Mouse (Mus musculus) C2C12 (cell line): ENCODE measurements around the gene 9130409I23Rik. TPM values are rescaled to one million over a fixed set of nuclear protein-coding genes. Genes with fewer than 3 reads are reported as not detected.

Source experiments
- H3K27me3 ChIP-seq: one replicate; pipeline ENCODE4 v1.6.1; 2011; ENCODE audit not compliant: control insufficient read depth, insufficient read depth, insufficient read length
- H3K36me3 ChIP-seq: one replicate; pipeline ENCODE4 v1.6.1; 2011; ENCODE audit not compliant: control insufficient read depth, insufficient read depth
- H3K4me3 ChIP-seq: one replicate; pipeline ENCODE4 v1.5.1; 2011; ENCODE audit warnings: mild to moderate bottlenecking, control low read depth; ENCODE audit not compliant: poor library complexity, insufficient read depth, severe bottlenecking
- H3K79me2 ChIP-seq: one replicate; pipeline ENCODE4 v1.6.1; 2011; ENCODE audit not compliant: control insufficient read depth, insufficient read depth
- H3K79me3 ChIP-seq: one replicate; pipeline ENCODE4 v1.6.1; 2011; ENCODE audit warnings: low read depth, control low read depth
- H3ac ChIP-seq: one replicate; pipeline ENCODE3; 2011; ENCODE audit warnings: low read depth; ENCODE audit not compliant: control insufficient read depth, insufficient read length
- CEBPB ChIP-seq: IDR thresholded peaks from one replicate; pipeline ENCODE4 v1.6.1; 2011; ENCODE audit warnings: low read depth, mild to moderate bottlenecking, control low read depth, moderate library complexity
- CTCF ChIP-seq: IDR thresholded peaks from one replicate; pipeline ENCODE4 v1.5.1; 2011; ENCODE audit not compliant: control insufficient read depth, insufficient read depth, insufficient read length
- FOSL1 ChIP-seq: IDR thresholded peaks from one replicate; pipeline ENCODE4 v1.8.0; 2011; ENCODE audit warnings: mild to moderate bottlenecking, low read length; ENCODE audit not compliant: poor library complexity, insufficient read depth, severe bottlenecking
- MAX ChIP-seq: IDR thresholded peaks from one replicate; pipeline ENCODE4 v1.6.1; 2011; ENCODE audit warnings: mild to moderate bottlenecking, control low read depth
- MYOD1 ChIP-seq: IDR thresholded peaks from one replicate; pipeline ENCODE4 v1.6.1; 2011; ENCODE audit warnings: low read depth; ENCODE audit not compliant: control insufficient read depth, insufficient read length
- MYOG ChIP-seq: IDR thresholded peaks from one replicate; pipeline ENCODE4 v1.6.1; 2011; ENCODE audit not compliant: control insufficient read depth, insufficient read length; ENCODE audit errors: extremely low read depth
- USF1 ChIP-seq: IDR thresholded peaks from one replicate; pipeline ENCODE4 v1.6.1; 2011; ENCODE audit warnings: low read depth, mild to moderate bottlenecking, control low read depth, moderate library complexity
- polyA plus RNA-seq: library from polyadenylated mRNA; unstranded; fragments of >200 nt; fragmentation: generic; extraction: Trizol; gene quantifications from one replicate; pipeline ENCODE4 v1.2.1, GENCODE M21; 2012; ENCODE audit warnings: missing spikeins

Gene 9130409I23Rik
- polyA plus RNA-seq, 1 experiment, result not detected

GRCm38 (mm10) chr1:181064648-181065047 lies 13.6 kb downstream of the 9130409I23Rik start:
- Histone ChIP-seq H3ac (no peak overlapping the region), H3K79me3 (no peaks in the 10 kb centered on the region), H3K79me2 (no peaks in the 10 kb centered on the region), H3K36me3 (no peaks in the 10 kb centered on the region), H3K27me3 (peaks cover 37% of the 10 kb centered on the region), H3K4me3 (no peak overlapping the region)
- no peak for TF ChIP-seq CEBPB

- H3K27me3 ChIP-seq, result peaks cover 44% of the 10 kb centered on the region
- TF ChIP-seq CTCF (no peak), MAX (no peak), CEBPB (no peak), USF1 (no peak), MYOG (no peak), FOSL1 (no peak), MYOD1 (no peak)
- no peaks in the 10 kb centered on the region for H3K36me3 ChIP-seq
- H3K79me2 ChIP-seq, result no peaks in the 10 kb centered on the region
- H3K4me3 ChIP-seq, result no peak overlapping the region
- no peak overlapping the region for H3ac ChIP-seq
- no peaks in the 10 kb centered on the region for H3K79me3 ChIP-seq
These were observed 17.3 kb downstream of the 9130409I23Rik start for GRCm38 (mm10) chr1:181068344-181068743.

DNA sequence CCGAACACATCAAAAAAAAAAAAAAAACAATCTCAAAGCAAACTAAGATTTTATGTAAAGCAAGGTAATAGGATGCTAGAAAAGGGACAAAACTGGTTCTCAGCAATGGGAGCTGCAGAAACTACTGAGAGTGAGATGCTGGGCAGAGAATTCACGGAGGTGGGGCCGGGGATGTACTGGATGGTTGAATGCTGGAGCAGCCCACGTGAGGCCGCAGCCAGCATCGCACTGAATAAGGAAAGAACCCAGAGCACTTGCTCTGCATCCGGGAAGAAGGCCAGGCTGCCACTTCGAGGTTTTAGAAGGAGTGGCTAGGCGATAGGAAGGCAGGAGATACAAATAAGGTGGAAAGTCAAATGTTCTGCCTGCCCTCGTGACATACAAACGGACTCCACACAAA lies 18.6 kb downstream of the 9130409I23Rik start:
- Histone ChIP-seq H3K27me3 (peaks cover 48% of the 10 kb centered on the region), H3K4me3 (no peak overlapping the region), H3K79me2 (no peaks in the 10 kb centered on the region), H3ac (no peak overlapping the region), H3K36me3 (no peaks in the 10 kb centered on the region), H3K79me3 (no peaks in the 10 kb centered on the region)
- TF ChIP-seq MYOD1, result no peak
- TF ChIP-seq USF1, result no peak
- no peak for TF ChIP-seq CTCF
- no peak for TF ChIP-seq MAX
- TF ChIP-seq FOSL1, result no peak
- no peak for TF ChIP-seq MYOG
- TF ChIP-seq CEBPB, result no peak

DNA sequence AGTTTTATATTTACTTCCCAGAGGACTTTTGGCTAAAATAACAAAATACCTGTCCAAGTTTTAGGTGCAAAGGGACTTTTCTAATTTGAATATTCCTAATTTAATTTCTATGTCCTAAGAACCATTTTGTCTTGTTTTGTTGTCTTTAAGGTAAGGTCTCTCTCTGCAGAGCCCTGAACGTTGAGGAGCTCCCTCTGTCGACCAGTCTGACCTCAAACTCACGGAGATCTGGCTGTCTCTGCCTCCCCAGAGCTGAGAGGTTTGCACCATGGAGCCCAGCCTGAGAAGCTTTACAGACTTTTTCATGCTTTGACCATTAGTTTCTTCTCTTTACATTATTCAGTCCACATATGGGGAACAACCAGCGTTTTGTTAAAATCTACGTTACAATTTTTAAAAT lies 22.0 kb downstream of the 9130409I23Rik start:
- H3K79me3 ChIP-seq, result no peaks in the 10 kb centered on the region
- TF ChIP-seq FOSL1, result no peak
- no peak for TF ChIP-seq MYOD1
- TF ChIP-seq MAX, result no peak
- TF ChIP-seq CTCF, result no peak
- no peak for TF ChIP-seq USF1
- no peak for TF ChIP-seq MYOG
- TF ChIP-seq CEBPB, result no peak
- H3ac ChIP-seq, result no peak overlapping the region
- H3K4me3 ChIP-seq, result no peak overlapping the region
- H3K36me3 ChIP-seq, result no peaks in the 10 kb centered on the region
- peaks cover 53% of the 10 kb centered on the region for H3K27me3 ChIP-seq
- H3K79me2 ChIP-seq, result no peaks in the 10 kb centered on the region

GRCm38 (mm10) chr1:181084021-181084420 lies 33.0 kb downstream of the 9130409I23Rik start:
- Histone ChIP-seq H3K4me3 (no peak overlapping the region), H3ac (no peak overlapping the region), H3K79me3 (no peaks in the 10 kb centered on the region), H3K27me3 (no peaks in the 10 kb centered on the region), H3K36me3 (no peaks in the 10 kb centered on the region), H3K79me2 (no peaks in the 10 kb centered on the region)
- TF ChIP-seq CEBPB, result no peak
- TF ChIP-seq MYOG, result no peak
- TF ChIP-seq USF1, result no peak
- no peak for TF ChIP-seq MAX
- no peak for TF ChIP-seq CTCF

- TF ChIP-seq FOSL1, result no peak
- no peak for TF ChIP-seq CTCF
- no peak for TF ChIP-seq MYOG
- TF ChIP-seq CEBPB, result no peak
- no peak for TF ChIP-seq MYOD1
- TF ChIP-seq MAX, result no peak
- no peak for TF ChIP-seq USF1
These were observed 39.0 kb downstream of the 9130409I23Rik start for GRCm38 (mm10) chr1:181090048-181090447.

More at GRCm38 (mm10) chr1:181090048-181090447, 39.0 kb downstream of the 9130409I23Rik start:
- no peaks in the 10 kb centered on the region for H3K79me2 ChIP-seq
- H3K79me3 ChIP-seq, result no peaks in the 10 kb centered on the region
- peaks cover 35% of the 10 kb centered on the region for H3K36me3 ChIP-seq
- no peaks in the 10 kb centered on the region for H3K27me3 ChIP-seq
- H3ac ChIP-seq, result no peak overlapping the region
- H3K4me3 ChIP-seq, result no peak overlapping the region

Other genes starting within 250 kb of the 9130409I23Rik start
- gene H3f3a, start 237.3 kb upstream of the 9130409I23Rik start, polyA plus RNA-seq, result 570 TPM
- 17.7 TPM for gene Sde2, start 200.1 kb upstream of the 9130409I23Rik start, polyA plus RNA-seq
- gene Lefty2, start 158.1 kb upstream of the 9130409I23Rik start, polyA plus RNA-seq, result not detected
- gene Pycr2, start 146.9 kb upstream of the 9130409I23Rik start, polyA plus RNA-seq, result 114 TPM
- 2.1 TPM for gene Lefty1, start 116.2 kb upstream of the 9130409I23Rik start, polyA plus RNA-seq
- gene Tmem63a, start 108.9 kb upstream of the 9130409I23Rik start, polyA plus RNA-seq, result 38.5 TPM
- 60.6 TPM for gene Ephx1, start 30.3 kb upstream of the 9130409I23Rik start, polyA plus RNA-seq
- 8.2 TPM for gene Nvl, start 93.0 kb downstream of the 9130409I23Rik start, polyA plus RNA-seq
- gene Cnih4, start 93.5 kb downstream of the 9130409I23Rik start, polyA plus RNA-seq, result 109 TPM
- gene Wdr26, start 160.8 kb downstream of the 9130409I23Rik start, polyA plus RNA-seq, result 38.4 TPM